Mouse (Mus musculus) CH12.LX (cell line): ENCODE measurements at regions not wholly inside any gene's neighbourhood (a gene's known extent, or its start where the extent isn't known, plus 50 kb on each side); places are given as distances from the start of the nearest gene placed in this dataset.

ENCODE experiments used
- CTCF ChIP-seq, 2 experiments: IDR thresholded peaks in 1 of 2; conservative IDR thresholded peaks in 1 of 2; 2 replicates each; pipeline ENCODE4 v1.5.1; 2011 to 2012; ENCODE audit warnings: low read depth in 2 of 2, low read length in 2 of 2, improper control_type of control experiment in 1 of 2, inconsistent platforms in 1 of 2, mild to moderate bottlenecking in 1 of 2, moderate library complexity in 1 of 2
- EP300 ChIP-seq: IDR thresholded peaks from 2 replicates; pipeline ENCODE4 v1.6.1; 2011; ENCODE audit warnings: low read length, improper control_type of control experiment
- GABPA ChIP-seq: IDR thresholded peaks from 2 replicates; pipeline ENCODE4 v1.6.1; 2012; ENCODE audit warnings: low read depth, low read length, improper control_type of control experiment, inconsistent platforms; ENCODE audit not compliant: insufficient replicate concordance
- HCFC1 ChIP-seq: IDR thresholded peaks from 2 replicates; pipeline ENCODE4 v1.6.1; 2012; ENCODE audit warnings: low read depth, mild to moderate bottlenecking, inconsistent platforms, low read length, improper control_type of control experiment
- MAX ChIP-seq: IDR thresholded peaks from 2 replicates; pipeline ENCODE4 v1.6.1; 2011; ENCODE audit warnings: low read length, improper control_type of control experiment
- RAD21 ChIP-seq: IDR thresholded peaks from 2 replicates; pipeline ENCODE4 v1.6.1; 2011; ENCODE audit warnings: low read depth, mild to moderate bottlenecking, low read length, improper control_type of control experiment, moderate library complexity
- TCF12 ChIP-seq: IDR thresholded peaks from 2 replicates; pipeline ENCODE4 v1.6.1; 2014; ENCODE audit warnings: low read depth, mild to moderate bottlenecking, inconsistent platforms, low read length, improper control_type of control experiment
- USF1 ChIP-seq: IDR thresholded peaks from 2 replicates; pipeline ENCODE4 v1.6.1; 2014; ENCODE audit warnings: low read depth, mild to moderate bottlenecking, inconsistent platforms, low read length, improper control_type of control experiment

DNA sequence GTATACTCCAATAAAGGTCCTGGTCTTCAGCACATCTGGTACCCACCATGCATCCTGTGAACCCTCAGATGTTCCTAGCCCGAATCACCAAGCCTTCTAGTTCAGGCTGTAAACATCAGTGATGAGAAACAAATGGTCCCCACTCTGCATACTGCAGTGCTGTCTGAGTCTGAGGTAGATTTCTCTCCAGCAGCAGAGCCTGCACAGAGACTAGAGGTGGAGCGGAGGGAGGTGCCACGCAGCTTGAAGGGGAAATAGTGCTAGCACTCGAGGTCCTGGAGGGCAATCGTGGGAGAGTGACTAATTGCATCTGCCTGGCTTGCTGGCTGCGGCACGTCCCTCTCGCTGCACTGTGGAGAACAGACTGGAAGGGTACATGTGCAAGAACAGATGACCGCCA lies 228.7 kb downstream of the Bcor start:
- TF ChIP-seq TCF12 (no peak), CTCF (conservative IDR thresholded peaks at IDR 0.05 in 1 of 2, IDR thresholded peaks at IDR 0.05 in 1 of 2; ENCODE audit: low read depth in 2 of 2, low read length in 2 of 2) (no peak), HCFC1 (no peak), EP300 (no peak), USF1 (no peak), MAX (no peak), RAD21 (no peak), GABPA (no peak)
